Mouse (Mus musculus) heart, adult 2 months (tissue): ENCODE data around the gene Polr1a. TPM values are rescaled to one million over a fixed set of nuclear protein-coding genes. Genes with fewer than 3 reads are reported as not detected.

Experiments used
- DNase-seq, 2 experiments: peaks; one replicate each; pipeline ENCODE4 v3.0.0; 2021
- H3K27ac ChIP-seq: fragments of 200-600 bp; 2 replicates; pipeline ENCODE4 v1.8.1; 2022
- H3K27me3 ChIP-seq: fragments of 200-500 bp; 2 replicates; pipeline ENCODE4 v1.6.1; 2012; ENCODE audit warnings: mild to moderate bottlenecking, low read length, inconsistent platforms, mixed read lengths; ENCODE audit not compliant: control insufficient read depth, insufficient read depth
- H3K36me3 ChIP-seq: fragments of 200-500 bp; 2 replicates; pipeline ENCODE4 v1.6.1; 2012; ENCODE audit warnings: low read length, inconsistent platforms; ENCODE audit not compliant: control insufficient read depth, insufficient read depth
- H3K4me1 ChIP-seq: fragments of 200-500 bp; 2 replicates; pipeline ENCODE4 v1.6.1; 2011; ENCODE audit warnings: low read length; ENCODE audit not compliant: control insufficient read depth, insufficient read depth
- H3K4me3 ChIP-seq: fragments of 200-600 bp; 2 replicates; pipeline ENCODE4 v1.8.1; 2022
- H3K79me2 ChIP-seq: fragments of 200-500 bp; replicated peaks from 2 replicates; pipeline ENCODE4 v1.6.1; 2012; ENCODE audit warnings: mild to moderate bottlenecking, inconsistent platforms, low read length, moderate library complexity, mixed read lengths; ENCODE audit not compliant: control insufficient read depth, insufficient read depth
- H3K9ac ChIP-seq: fragments of 200-500 bp; 2 replicates; pipeline ENCODE4 v1.6.1; 2012; ENCODE audit warnings: low read depth, mild to moderate bottlenecking, control low read depth, inconsistent platforms, low read length, mixed read lengths
- CTCF ChIP-seq: fragments of 200-600 bp; IDR thresholded peaks from 2 replicates; pipeline ENCODE4 v1.8.1; 2022; ENCODE audit warnings: antibody characterized with exemption, mild to moderate bottlenecking, moderate library complexity
- EP300 ChIP-seq: fragments of 200-500 bp; IDR thresholded peaks from 2 replicates; pipeline ENCODE4 v1.6.1; 2011; ENCODE audit warnings: low read depth, low read length, control low read depth; ENCODE audit not compliant: insufficient read depth
- POLR2A ChIP-seq: fragments of 200-500 bp; IDR thresholded peaks from 2 replicates; pipeline ENCODE4 v1.6.1; 2011; ENCODE audit warnings: mild to moderate bottlenecking, low read depth, low read length, control low read depth; ENCODE audit not compliant: insufficient read depth
- WGBS: fragments of 180-500 bp; shearing (Covaris S2); methylation state at CpG from one replicate; pipeline ENCODE4 v1.1.7; 2018; 5-methylcytosine and 5-hydroxymethylcytosine counted together
- intact Hi-C: fragments of 180-260 bp; cut with DNase I; formaldehyde crosslinking; loops from one replicate; pipeline ENCODE4 v1.15.1; 2025
- polyA plus RNA-seq: library from polyadenylated mRNA; depleted of rRNA; stranded (reverse); fragments of >200 nt; gene quantifications from 2 replicates; pipeline ENCODE4 v1.2.3, GENCODE M21; 2012; rRNA removed
- total RNA-seq, 2 experiments: library from RNA; stranded (reverse); gene quantifications; 2 replicates each; pipeline ENCODE4 v1.2.3; 2021

The Polr1a gene
- total and polyA plus RNA-seq, 3 experiments, result 16.1 to 46.2 (median 41.6) TPM

DNA sequence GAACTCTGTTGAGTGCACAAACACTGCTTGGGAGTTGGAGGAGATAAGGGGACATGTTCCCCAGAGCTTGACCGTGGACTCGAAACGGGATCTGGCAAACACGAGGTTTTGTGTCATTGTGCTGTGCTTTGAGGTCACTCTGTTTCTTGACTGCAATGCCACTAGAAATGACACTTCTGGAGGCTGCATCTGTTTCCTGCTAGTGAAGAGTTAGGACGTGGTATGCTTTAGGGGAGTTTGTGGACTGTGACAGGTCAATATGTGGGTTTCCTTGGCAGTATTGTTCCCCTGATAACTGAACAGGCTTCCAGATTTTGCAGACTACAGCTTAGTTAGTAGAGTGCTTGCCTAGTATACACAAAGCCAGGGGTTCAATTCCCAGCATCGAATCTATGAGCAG is 120.8 kb downstream of the Polr1a start:
- no peak overlapping the region for H3K4me3 ChIP-seq
- TF ChIP-seq EP300 (no peak), POLR2A (no peak), CTCF (no peak)
- no peak for DNase-seq
- no peak overlapping the region for H3K27ac ChIP-seq
- no peaks in the 10 kb centered on the region for H3K4me1 ChIP-seq
- 30% methylated on average over 6 of the region's 6 CpGs for WGBS
- no peaks in the 10 kb centered on the region for H3K79me2 ChIP-seq
- H3K27me3 ChIP-seq, result no peaks in the 10 kb centered on the region
- no peaks in the 10 kb centered on the region for H3K36me3 ChIP-seq
- intact Hi-C loops, result no loop called here
- no peak overlapping the region for H3K9ac ChIP-seq

Other genes starting within 250 kb of the Polr1a start
- 10 to 100 TPM; 16.7 to 18.4 TPM for gene Reep1, start 201.5 kb upstream of the Polr1a start, total RNA-seq
- 12.1 and 25.0 TPM in 2 replicates for gene Reep1, start 201.5 kb upstream of the Polr1a start, polyA plus RNA-seq
- gene Mrpl35, start 82.1 kb upstream of the Polr1a start, total RNA-seq, result 10 to 100 TPM; 48.2 to 49.0 TPM
- 14.3 and 23.9 TPM in 2 replicates for gene Mrpl35, start 82.1 kb upstream of the Polr1a start, polyA plus RNA-seq
- gene Immt, start 77.7 kb upstream of the Polr1a start, total RNA-seq, result 100 to 1,000 TPM; 552 to 624 TPM
- gene Immt, start 77.7 kb upstream of the Polr1a start, polyA plus RNA-seq, result 174 and 279 TPM in 2 replicates
- 100 to 1,000 TPM; 112 to 118 TPM for gene Ptcd3, start 303 bp upstream of the Polr1a start, total RNA-seq
- 41.9 and 79.8 TPM in 2 replicates for gene Ptcd3, start 303 bp upstream of the Polr1a start, polyA plus RNA-seq
- gene St3gal5, start 188.5 kb downstream of the Polr1a start, total RNA-seq, result 10 to 100 TPM; 67.6 to 78.4 TPM
- gene St3gal5, start 188.5 kb downstream of the Polr1a start, polyA plus RNA-seq, result 39.7 and 50.8 TPM in 2 replicates